Mouse (Mus musculus): Measurements from ENCODE around the gene Nanos3. TPM values are rescaled to one million over a fixed set of nuclear protein-coding genes. Genes with fewer than 3 reads are reported as not detected.

The Nanos3 gene
- polyA plus RNA-seq, 1 experiment: 1.1 TPM

DNA sequence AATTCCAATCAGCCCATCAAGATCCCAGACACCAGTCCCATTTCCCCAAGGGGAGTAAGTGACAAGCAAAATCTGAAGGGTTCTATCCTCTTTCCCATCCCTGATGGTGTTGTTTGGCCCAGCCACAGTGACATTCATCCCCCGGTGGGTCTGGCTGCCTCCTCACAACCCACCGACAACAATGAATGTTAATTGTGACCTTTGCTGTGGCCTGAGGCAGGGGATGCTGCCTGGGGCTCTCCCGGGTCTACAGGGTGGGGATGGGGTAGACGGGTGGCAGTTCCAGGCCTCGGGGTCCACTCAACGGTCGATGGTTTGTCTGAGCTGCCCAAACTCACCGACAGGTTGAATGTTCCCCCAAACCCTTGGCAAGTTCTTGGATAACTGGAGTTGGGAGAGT is 6.4 kb downstream of the Nanos3 start:
- Histone ChIP-seq H3ac (ENCODE audit: control insufficient read depth, insufficient read length, low read depth) (no peak overlapping the region), H3K79me3 (ENCODE audit: low read depth) (no peaks in the 10 kb centered on the region), H3K4me3 (ENCODE audit: insufficient read depth, poor library complexity, severe bottlenecking) (no peak overlapping the region), H3K79me2 (ENCODE audit: control insufficient read depth, insufficient read depth) (peaks cover 13% of the 10 kb centered on the region), H3K36me3 (ENCODE audit: control insufficient read depth, insufficient read depth) (no peaks in the 10 kb centered on the region), H3K27me3 (ENCODE audit: control insufficient read depth, insufficient read depth, insufficient read length) (no peaks in the 10 kb centered on the region)
- TF ChIP-seq MAX (IDR thresholded peaks at IDR 0.05) (no peak), MYOG (IDR thresholded peaks at IDR 0.05; ENCODE audit: control insufficient read depth, extremely low read depth, insufficient read length) (no peak), USF1 (IDR thresholded peaks at IDR 0.05; ENCODE audit: low read depth) (no peak), CTCF (IDR thresholded peaks at IDR 0.05; ENCODE audit: control insufficient read depth, insufficient read depth, insufficient read length) (no peak), CEBPB (IDR thresholded peaks at IDR 0.05; ENCODE audit: low read depth) (no peak), MYOD1 (IDR thresholded peaks at IDR 0.05; ENCODE audit: control insufficient read depth, insufficient read length, low read depth) (no peak), FOSL1 (IDR thresholded peaks at IDR 0.05; ENCODE audit: insufficient read depth, low read length, poor library complexity, severe bottlenecking) (no peak)

DNA sequence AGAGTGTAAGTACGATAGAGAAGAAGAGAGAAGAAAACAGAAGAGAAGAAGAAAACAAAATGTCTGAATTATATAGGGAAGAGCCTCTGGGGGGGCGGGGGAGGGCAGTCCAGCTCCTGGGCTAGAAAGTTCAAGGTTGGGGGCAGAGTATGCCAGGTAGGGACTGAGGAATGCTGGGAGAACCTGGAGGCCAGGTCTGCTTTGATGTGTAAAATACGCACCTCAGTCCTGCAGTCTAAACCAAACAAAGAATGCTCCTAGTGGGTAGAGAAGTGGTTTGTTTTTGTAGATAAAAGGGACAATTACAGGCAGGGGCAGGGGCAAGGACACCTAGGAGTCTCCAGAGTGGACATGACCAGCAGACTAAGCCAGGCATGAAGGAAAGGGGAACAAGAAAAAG is 7.6 kb downstream of the Nanos3 start:
- TF ChIP-seq USF1 (IDR thresholded peaks at IDR 0.05; ENCODE audit: low read depth) (no peak), CTCF (IDR thresholded peaks at IDR 0.05; ENCODE audit: control insufficient read depth, insufficient read depth, insufficient read length) (no peak), CEBPB (IDR thresholded peaks at IDR 0.05; ENCODE audit: low read depth) (no peak), MYOG (IDR thresholded peaks at IDR 0.05; ENCODE audit: control insufficient read depth, extremely low read depth, insufficient read length) (no peak), MYOD1 (IDR thresholded peaks at IDR 0.05; ENCODE audit: control insufficient read depth, insufficient read length, low read depth) (no peak), FOSL1 (IDR thresholded peaks at IDR 0.05; ENCODE audit: insufficient read depth, low read length, poor library complexity, severe bottlenecking) (no peak), MAX (IDR thresholded peaks at IDR 0.05) (no peak)
- Histone ChIP-seq H3ac (ENCODE audit: control insufficient read depth, insufficient read length, low read depth) (no peak overlapping the region), H3K27me3 (ENCODE audit: control insufficient read depth, insufficient read depth, insufficient read length) (no peaks in the 10 kb centered on the region), H3K4me3 (ENCODE audit: insufficient read depth, poor library complexity, severe bottlenecking) (no peak overlapping the region), H3K36me3 (ENCODE audit: control insufficient read depth, insufficient read depth) (peaks cover 4% of the 10 kb centered on the region), H3K79me3 (ENCODE audit: low read depth) (no peaks in the 10 kb centered on the region), H3K79me2 (ENCODE audit: control insufficient read depth, insufficient read depth) (peaks cover 2% of the 10 kb centered on the region)

DNA sequence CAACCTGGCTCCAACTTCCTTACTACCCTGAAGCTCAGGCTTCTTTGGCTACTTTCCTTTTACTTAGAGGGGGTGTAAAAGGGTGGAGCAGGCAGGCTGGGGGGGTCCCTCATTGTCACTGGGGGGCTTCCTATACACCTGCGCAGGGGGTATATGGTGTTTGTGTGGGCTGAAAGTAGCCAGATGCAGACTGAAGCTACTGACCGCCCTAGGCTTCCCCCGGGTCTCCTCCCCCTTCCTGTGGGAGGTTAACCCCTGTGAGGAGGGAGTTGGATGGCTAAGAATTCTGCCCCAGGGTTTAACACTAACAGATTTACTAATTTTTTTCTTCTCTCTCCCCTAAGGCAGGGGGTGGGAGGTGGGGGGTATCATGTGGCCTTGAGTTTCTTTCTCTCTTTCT is 8.5 kb downstream of the Nanos3 start:
- no peak for TF ChIP-seq USF1 (IDR thresholded peaks at IDR 0.05; ENCODE audit: low read depth)
- TF ChIP-seq MYOG (IDR thresholded peaks at IDR 0.05; ENCODE audit: control insufficient read depth, extremely low read depth, insufficient read length): no peak
- no peak for TF ChIP-seq FOSL1 (IDR thresholded peaks at IDR 0.05; ENCODE audit: insufficient read depth, low read length, poor library complexity, severe bottlenecking)
- TF ChIP-seq MAX (IDR thresholded peaks at IDR 0.05): no peak
- no peak for TF ChIP-seq MYOD1 (IDR thresholded peaks at IDR 0.05; ENCODE audit: control insufficient read depth, insufficient read length, low read depth)
- no peak for TF ChIP-seq CTCF (IDR thresholded peaks at IDR 0.05; ENCODE audit: control insufficient read depth, insufficient read depth, insufficient read length)
- TF ChIP-seq CEBPB (IDR thresholded peaks at IDR 0.05; ENCODE audit: low read depth): no peak
- no peaks in the 10 kb centered on the region for H3K79me3 ChIP-seq (ENCODE audit: low read depth)
- H3K36me3 ChIP-seq (ENCODE audit: control insufficient read depth, insufficient read depth): peaks cover 4% of the 10 kb centered on the region
- no peaks in the 10 kb centered on the region for H3K27me3 ChIP-seq (ENCODE audit: control insufficient read depth, insufficient read depth, insufficient read length)
- H3K4me3 ChIP-seq (ENCODE audit: insufficient read depth, poor library complexity, severe bottlenecking): no peak overlapping the region
- H3ac ChIP-seq (ENCODE audit: control insufficient read depth, insufficient read length, low read depth): no peak overlapping the region
- H3K79me2 ChIP-seq (ENCODE audit: control insufficient read depth, insufficient read depth): no peaks in the 10 kb centered on the region

DNA sequence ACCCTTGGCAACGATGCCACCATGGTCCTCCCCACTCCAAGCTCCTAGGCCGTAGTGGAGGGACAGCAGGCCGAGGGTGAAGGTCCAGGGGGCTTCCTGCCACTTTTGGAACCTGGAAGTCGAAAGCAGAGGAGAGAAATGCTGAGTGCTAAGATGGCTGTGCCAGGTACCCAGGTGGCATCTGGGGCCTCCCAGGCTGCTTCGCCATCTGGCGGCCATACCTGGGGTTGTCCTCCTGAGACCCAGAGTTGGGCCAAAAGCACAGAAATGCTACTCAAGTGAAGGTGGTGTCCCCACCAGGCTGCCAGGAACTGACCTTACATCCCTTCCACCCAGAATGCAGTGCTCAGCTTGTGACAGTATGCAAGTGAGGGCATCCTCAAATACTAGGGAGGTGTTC is 11.2 kb downstream of the Nanos3 start:
- TF ChIP-seq FOSL1 (IDR thresholded peaks at IDR 0.05; ENCODE audit: insufficient read depth, low read length, poor library complexity, severe bottlenecking) (no peak), MYOG (IDR thresholded peaks at IDR 0.05; ENCODE audit: control insufficient read depth, extremely low read depth, insufficient read length) (no peak), MYOD1 (IDR thresholded peaks at IDR 0.05; ENCODE audit: control insufficient read depth, insufficient read length, low read depth) (no peak), CTCF (IDR thresholded peaks at IDR 0.05; ENCODE audit: control insufficient read depth, insufficient read depth, insufficient read length) (peak; percentile 39), CEBPB (IDR thresholded peaks at IDR 0.05; ENCODE audit: low read depth) (no peak), USF1 (IDR thresholded peaks at IDR 0.05; ENCODE audit: low read depth) (no peak), MAX (IDR thresholded peaks at IDR 0.05) (no peak)
- H3K79me3 ChIP-seq (ENCODE audit: low read depth): no peaks in the 10 kb centered on the region
- H3ac ChIP-seq (ENCODE audit: control insufficient read depth, insufficient read length, low read depth): no peak overlapping the region
- no peaks in the 10 kb centered on the region for H3K79me2 ChIP-seq (ENCODE audit: control insufficient read depth, insufficient read depth)
- peaks cover 4% of the 10 kb centered on the region for H3K36me3 ChIP-seq (ENCODE audit: control insufficient read depth, insufficient read depth)
- no peaks in the 10 kb centered on the region for H3K27me3 ChIP-seq (ENCODE audit: control insufficient read depth, insufficient read depth, insufficient read length)
- no peak overlapping the region for H3K4me3 ChIP-seq (ENCODE audit: insufficient read depth, poor library complexity, severe bottlenecking)

DNA sequence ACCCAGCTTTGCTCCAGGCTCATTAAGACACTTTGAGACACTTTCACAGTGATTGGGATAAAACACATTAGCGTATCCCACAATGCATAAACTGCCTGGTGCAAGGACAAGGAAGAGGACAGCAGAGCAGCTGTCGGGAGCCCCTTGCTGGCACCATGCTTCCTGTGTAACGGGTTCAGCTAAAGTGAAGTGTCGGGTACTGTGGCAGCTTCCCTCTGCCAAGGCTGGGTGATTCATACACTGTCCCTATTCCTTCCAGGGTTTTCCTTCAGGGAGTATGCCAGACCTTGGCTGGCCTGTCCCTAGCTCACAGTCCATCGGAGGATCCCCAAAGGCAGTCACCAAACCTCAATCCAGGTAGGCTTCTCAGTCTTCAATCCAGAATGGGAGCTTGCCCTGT is 14.9 kb downstream of the Nanos3 start:
- peaks cover 4% of the 10 kb centered on the region for H3K36me3 ChIP-seq (ENCODE audit: control insufficient read depth, insufficient read depth)
- H3K79me2 ChIP-seq (ENCODE audit: control insufficient read depth, insufficient read depth): no peaks in the 10 kb centered on the region
- TF ChIP-seq USF1 (IDR thresholded peaks at IDR 0.05; ENCODE audit: low read depth) (no peak), FOSL1 (IDR thresholded peaks at IDR 0.05; ENCODE audit: insufficient read depth, low read length, poor library complexity, severe bottlenecking) (no peak), MYOG (IDR thresholded peaks at IDR 0.05; ENCODE audit: control insufficient read depth, extremely low read depth, insufficient read length) (no peak), MYOD1 (IDR thresholded peaks at IDR 0.05; ENCODE audit: control insufficient read depth, insufficient read length, low read depth) (no peak), CTCF (IDR thresholded peaks at IDR 0.05; ENCODE audit: control insufficient read depth, insufficient read depth, insufficient read length) (no peak), CEBPB (IDR thresholded peaks at IDR 0.05; ENCODE audit: low read depth) (no peak), MAX (IDR thresholded peaks at IDR 0.05) (no peak)
- no peak overlapping the region for H3ac ChIP-seq (ENCODE audit: control insufficient read depth, insufficient read length, low read depth)
- no peaks in the 10 kb centered on the region for H3K79me3 ChIP-seq (ENCODE audit: low read depth)
- no peak overlapping the region for H3K4me3 ChIP-seq (ENCODE audit: insufficient read depth, poor library complexity, severe bottlenecking)
- H3K27me3 ChIP-seq (ENCODE audit: control insufficient read depth, insufficient read depth, insufficient read length): no peaks in the 10 kb centered on the region

DNA sequence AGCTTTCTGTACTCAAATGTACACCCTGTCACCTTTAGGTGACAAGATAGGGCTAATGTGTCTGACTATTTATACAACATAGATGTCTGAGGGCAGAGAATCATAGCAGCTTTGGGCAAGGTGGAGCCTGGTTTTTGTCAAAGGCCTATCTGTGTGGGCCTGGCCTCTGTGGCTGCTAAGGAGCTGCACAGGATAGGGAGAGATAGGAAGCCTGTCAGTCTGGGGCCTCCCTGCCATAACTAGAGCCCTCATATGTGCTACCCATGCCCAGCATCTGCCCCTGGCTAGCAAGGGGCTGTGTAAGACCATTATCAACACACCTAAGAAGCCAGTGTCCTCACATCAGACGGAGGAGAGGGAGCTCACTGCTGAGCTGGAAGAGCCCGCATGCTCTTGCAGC is 17.3 kb downstream of the Nanos3 start:
- no peaks in the 10 kb centered on the region for H3K79me2 ChIP-seq (ENCODE audit: control insufficient read depth, insufficient read depth)
- no peak overlapping the region for H3ac ChIP-seq (ENCODE audit: control insufficient read depth, insufficient read length, low read depth)
- H3K79me3 ChIP-seq (ENCODE audit: low read depth): no peaks in the 10 kb centered on the region
- no peaks in the 10 kb centered on the region for H3K27me3 ChIP-seq (ENCODE audit: control insufficient read depth, insufficient read depth, insufficient read length)
- H3K36me3 ChIP-seq (ENCODE audit: control insufficient read depth, insufficient read depth): peaks cover 3% of the 10 kb centered on the region
- TF ChIP-seq USF1 (IDR thresholded peaks at IDR 0.05; ENCODE audit: low read depth) (no peak), MYOG (IDR thresholded peaks at IDR 0.05; ENCODE audit: control insufficient read depth, extremely low read depth, insufficient read length) (no peak), CEBPB (IDR thresholded peaks at IDR 0.05; ENCODE audit: low read depth) (no peak), CTCF (IDR thresholded peaks at IDR 0.05; ENCODE audit: control insufficient read depth, insufficient read depth, insufficient read length) (no peak), FOSL1 (IDR thresholded peaks at IDR 0.05; ENCODE audit: insufficient read depth, low read length, poor library complexity, severe bottlenecking) (no peak), MAX (IDR thresholded peaks at IDR 0.05) (no peak), MYOD1 (IDR thresholded peaks at IDR 0.05; ENCODE audit: control insufficient read depth, insufficient read length, low read depth) (no peak)
- H3K4me3 ChIP-seq (ENCODE audit: insufficient read depth, poor library complexity, severe bottlenecking): no peak overlapping the region
